Mouse (Mus musculus) fat pad, adult 2 months (tissue): Measurements from ENCODE around the gene Jam2.
A peak's percentile ranks its signal among the peaks of the same experiment; 100 is the strongest.

ENCODE experiments used
- DNase-seq: peaks from one replicate; pipeline ENCODE4 v3.0.0-alpha.2; 2011; ENCODE audit warnings: low read depth, low spot score; ENCODE audit errors: extremely low read depth

The Jam2 gene

GRCm38 (mm10) chr16:84835823-84836743, 62.2 kb downstream of the Jam2 start:
- DNase-seq = peak; percentile 30

- no peak for DNase-seq
These were observed 64.7 kb downstream of the Jam2 start for GRCm38 (mm10) chr16:84838576-84838975.

GRCm38 (mm10) chr16:84853492-84853891, 79.6 kb downstream of the Jam2 start:
- DNase-seq = no peak

GRCm38 (mm10) chr16:84864656-84865055, 90.7 kb downstream of the Jam2 start:
- DNase-seq = no peak

- DNase-seq = no peak
These were observed 99.9 kb downstream of the Jam2 start for GRCm38 (mm10) chr16:84873805-84874204.

GRCm38 (mm10) chr16:84875012-84875717, 101.2 kb downstream of the Jam2 start:
- DNase-seq = no peak
